Mouse (Mus musculus) lung, postnatal 0 days (tissue): ENCODE measurements around the gene Fasl. TPM values are rescaled to one million over a fixed set of nuclear protein-coding genes. Genes with fewer than 3 reads are reported as not detected.
A peak's percentile ranks its signal among the peaks of the same experiment; 100 is the strongest.

Experiments used
- ATAC-seq: fragments of 200-750 bp; cut with Nextera tagmentation; 2 replicates; pipeline ENCODE4 v1.8.0; 2017; ENCODE audit warnings: moderate library complexity
- DNase-seq: peaks from one replicate; pipeline ENCODE4 v3.0.0-alpha.2; 2016; ENCODE audit warnings: low spot score
- H3K27ac ChIP-seq: fragments of 300-500 bp; sonication (generic); 2 replicates; pipeline ENCODE4 v1.5.1; 2014; ENCODE audit warnings: antibody characterized with exemption, mild to moderate bottlenecking, low read length, mixed read lengths
- H3K27me3 ChIP-seq: fragments of 300-500 bp; sonication (generic); replicated peaks from 2 replicates; pipeline ENCODE4 v1.6.1; 2014; ENCODE audit warnings: low read length, mixed read lengths; ENCODE audit not compliant: insufficient read depth
- H3K36me3 ChIP-seq: fragments of 300-500 bp; sonication (generic); 2 replicates; pipeline ENCODE4 v1.6.1; 2014; ENCODE audit warnings: low read length, mixed read lengths; ENCODE audit not compliant: insufficient read depth
- H3K4me1 ChIP-seq: fragments of 300-500 bp; sonication (generic); 2 replicates; pipeline ENCODE4 v1.6.1; 2014; ENCODE audit warnings: antibody characterized with exemption, low read depth, low read length, mixed read lengths; ENCODE audit not compliant: insufficient read depth
- H3K4me2 ChIP-seq: fragments of 300-500 bp; sonication (generic); replicated peaks from 2 replicates; pipeline ENCODE4 v1.6.1; 2014; ENCODE audit warnings: low read depth, mild to moderate bottlenecking, low read length, moderate library complexity, mixed read lengths
- H3K4me3 ChIP-seq: fragments of 300-500 bp; sonication (generic); 2 replicates; pipeline ENCODE4 v1.5.1; 2014; ENCODE audit warnings: low read depth, low read length
- H3K9ac ChIP-seq: fragments of 300-500 bp; sonication (generic); replicated peaks from 2 replicates; pipeline ENCODE4 v1.6.1; 2014; ENCODE audit warnings: low read depth, mild to moderate bottlenecking
- H3K9me3 ChIP-seq: fragments of 300-500 bp; sonication (generic); 2 replicates; pipeline ENCODE4 v1.6.1; 2016; ENCODE audit warnings: low read length, mixed read lengths
- CTCF ChIP-seq: IDR thresholded peaks from 2 replicates; pipeline ENCODE4 v1.5.1; 2016; ENCODE audit warnings: antibody characterized with exemption, mild to moderate bottlenecking
- EP300 ChIP-seq: IDR thresholded peaks from 2 replicates; pipeline ENCODE4 v1.6.1; 2016; ENCODE audit warnings: antibody characterized with exemption, mild to moderate bottlenecking, control low read depth
- WGBS: fragments of 180-500 bp; shearing (Covaris S2); extraction: QIAGEN DNeasy Blood & Tissue Kit; methylation state at CpG from one replicate; pipeline ENCODE4 v1.1.7; 2014; 5-methylcytosine and 5-hydroxymethylcytosine counted together
- polyA plus RNA-seq: library from polyadenylated mRNA; unstranded; fragments of >200 nt; fragmentation: Nextera tagmentation; extraction: Ambion mirVana; gene quantifications from 2 replicates; pipeline ENCODE4 v1.2.1, GENCODE M21; 2015

Fasl gene
- polyA plus RNA-seq, 1 experiment from 2014 or later = 0.11 TPM

DNA sequence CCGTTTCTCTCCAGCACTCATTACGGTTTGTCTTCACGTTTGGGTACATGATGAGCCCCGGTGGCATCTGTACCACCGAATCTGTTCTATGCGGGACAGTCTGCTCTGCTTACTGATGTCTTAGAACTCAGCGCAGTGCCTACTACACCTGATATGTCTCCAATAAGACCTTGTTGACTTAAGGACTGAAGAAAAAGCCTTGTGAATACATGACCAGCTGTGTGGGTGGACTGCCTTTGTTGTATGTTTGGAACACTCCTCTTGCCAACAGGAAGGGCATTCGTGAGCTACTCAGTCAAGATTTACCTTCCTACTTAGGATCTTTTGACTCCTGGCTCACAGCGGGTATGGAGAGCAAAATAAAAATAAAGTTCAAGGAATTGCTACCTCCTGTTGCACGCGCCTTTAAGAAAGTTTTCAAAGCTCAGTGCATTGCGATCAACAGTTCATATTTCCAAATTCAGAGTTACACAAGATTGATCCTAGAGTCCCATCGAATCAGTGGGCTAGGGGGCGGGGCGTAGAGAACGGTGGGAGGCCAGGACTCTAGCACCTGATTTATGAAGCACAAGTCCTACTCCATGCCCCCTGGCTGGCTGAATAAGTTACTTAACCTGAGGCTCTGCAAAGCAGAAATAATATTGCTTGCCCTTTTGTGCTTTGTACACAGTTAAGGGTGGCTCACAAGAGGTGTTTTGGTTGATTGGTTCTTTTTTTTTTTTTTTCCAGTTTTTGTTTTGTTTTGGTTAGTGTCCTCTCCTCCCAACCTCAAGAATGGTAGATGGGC lies 45.6 kb downstream of the Fasl start:
- H3K36me3 ChIP-seq = no peaks in the 10 kb centered on the region
- H3K4me1 ChIP-seq = no peaks in the 10 kb centered on the region
- WGBS = 71% methylated on average over 16 of the region's 16 CpGs
- DNase-seq (peak; percentile 23), ATAC-seq (no peak)
- H3K27ac ChIP-seq = no peak overlapping the region
- TF ChIP-seq EP300 (no peak), CTCF (no peak)
- H3K27me3 ChIP-seq = no peaks in the 10 kb centered on the region
- H3K4me2 ChIP-seq = no peak overlapping the region
- H3K4me3 ChIP-seq = no peak overlapping the region
- H3K9me3 ChIP-seq = no peaks in the 10 kb centered on the region
- no peak overlapping the region for H3K9ac ChIP-seq

DNA sequence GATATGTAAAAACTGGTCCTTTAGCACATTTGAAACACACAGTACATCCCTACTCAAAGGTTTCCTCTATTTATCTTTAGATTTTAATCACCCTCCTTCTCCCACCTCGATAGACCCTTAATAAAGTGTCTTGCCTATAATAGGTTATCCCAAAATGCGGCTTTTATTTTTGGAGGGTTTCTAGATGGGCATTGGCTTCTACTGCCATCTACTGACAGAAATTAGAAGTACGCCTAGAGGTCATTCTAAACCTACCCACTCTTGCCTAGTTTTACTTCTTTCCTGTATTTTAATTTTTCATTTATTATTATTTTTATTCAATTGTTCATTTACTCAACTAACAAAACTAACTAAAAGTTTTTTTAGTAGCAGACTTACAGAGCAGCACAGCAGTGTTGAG lies 51.4 kb downstream of the Fasl start:
- WGBS = 2% methylated on average over 3 of the region's 3 CpGs
- DNase-seq (peak; percentile 50), ATAC-seq (no peak)
- H3K4me2 ChIP-seq = no peak overlapping the region
- no peak overlapping the region for H3K4me3 ChIP-seq
- H3K9me3 ChIP-seq = no peaks in the 10 kb centered on the region
- H3K9ac ChIP-seq = no peak overlapping the region
- H3K27ac ChIP-seq = no peak overlapping the region
- no peak for TF ChIP-seq EP300
- peak; percentile 75 for TF ChIP-seq CTCF
- H3K4me1 ChIP-seq = no peaks in the 10 kb centered on the region
- H3K27me3 ChIP-seq = no peaks in the 10 kb centered on the region
- no peaks in the 10 kb centered on the region for H3K36me3 ChIP-seq

DNA sequence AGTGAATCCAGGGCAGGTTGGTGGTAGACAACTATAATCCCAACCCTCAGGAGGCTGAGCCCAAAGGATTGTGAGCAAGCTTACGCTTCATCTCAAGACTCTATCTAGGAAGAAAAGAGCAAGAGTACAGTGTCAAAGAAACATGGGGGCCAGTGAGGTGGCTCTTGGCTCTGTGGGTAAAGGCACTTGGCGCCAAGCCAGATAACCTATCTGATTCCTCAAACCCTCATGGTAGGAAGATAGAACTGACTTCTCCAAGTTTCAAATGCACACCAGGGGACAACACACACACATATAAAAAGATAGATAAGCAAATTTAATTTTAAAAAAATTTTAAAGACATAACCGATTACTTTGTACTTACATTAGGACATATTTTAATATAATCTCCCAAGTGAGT lies 52.0 kb downstream of the Fasl start:
- 81% methylated on average over 3 of the region's 3 CpGs for WGBS
- H3K9ac ChIP-seq = no peak overlapping the region
- no peaks in the 10 kb centered on the region for H3K4me1 ChIP-seq
- TF ChIP-seq CTCF (no peak), EP300 (no peak)
- H3K4me3 ChIP-seq = no peak overlapping the region
- no peaks in the 10 kb centered on the region for H3K36me3 ChIP-seq
- H3K4me2 ChIP-seq = no peak overlapping the region
- H3K9me3 ChIP-seq = no peaks in the 10 kb centered on the region
- ATAC-seq (no peak), DNase-seq (no peak)
- H3K27ac ChIP-seq = no peak overlapping the region
- H3K27me3 ChIP-seq = no peaks in the 10 kb centered on the region

DNA sequence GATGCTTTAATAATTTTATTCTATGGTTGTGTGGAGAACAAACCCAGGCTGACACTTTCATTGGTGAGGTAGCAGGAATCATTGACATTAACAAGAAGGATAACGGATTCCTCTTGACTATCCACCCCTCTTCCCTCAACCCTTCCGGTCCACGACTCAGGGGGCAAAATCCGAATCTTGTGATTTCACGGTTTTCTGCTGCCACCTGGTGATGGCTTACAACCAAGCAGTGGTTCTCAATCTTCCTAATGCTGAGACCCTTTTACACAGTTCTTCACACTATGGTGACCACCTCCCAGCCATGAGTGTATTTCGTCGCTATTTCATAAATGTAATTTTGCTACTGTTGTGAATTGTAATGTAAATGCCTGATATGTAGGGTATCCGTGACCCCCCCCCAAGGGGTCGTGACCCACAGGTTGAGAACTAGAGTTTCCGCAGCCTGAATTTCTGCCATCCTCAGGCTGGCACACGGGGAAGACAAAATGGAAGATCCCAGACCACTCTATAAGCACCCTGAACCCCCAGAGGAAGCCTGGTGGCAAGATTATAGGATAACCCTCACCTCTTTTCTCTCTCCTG lies 52.7 kb downstream of the Fasl start:
- H3K27ac ChIP-seq = no peak overlapping the region
- no peak overlapping the region for H3K9ac ChIP-seq
- DNase-seq (no peak), ATAC-seq (no peak)
- H3K9me3 ChIP-seq = no peaks in the 10 kb centered on the region
- H3K36me3 ChIP-seq = no peaks in the 10 kb centered on the region
- H3K4me1 ChIP-seq = no peaks in the 10 kb centered on the region
- H3K4me2 ChIP-seq = no peak overlapping the region
- TF ChIP-seq CTCF = peak; percentile 53
- TF ChIP-seq EP300 = no peak
- H3K27me3 ChIP-seq = no peaks in the 10 kb centered on the region
- no peak overlapping the region for H3K4me3 ChIP-seq
- WGBS = 53% methylated on average over 11 of the region's 11 CpGs

DNA sequence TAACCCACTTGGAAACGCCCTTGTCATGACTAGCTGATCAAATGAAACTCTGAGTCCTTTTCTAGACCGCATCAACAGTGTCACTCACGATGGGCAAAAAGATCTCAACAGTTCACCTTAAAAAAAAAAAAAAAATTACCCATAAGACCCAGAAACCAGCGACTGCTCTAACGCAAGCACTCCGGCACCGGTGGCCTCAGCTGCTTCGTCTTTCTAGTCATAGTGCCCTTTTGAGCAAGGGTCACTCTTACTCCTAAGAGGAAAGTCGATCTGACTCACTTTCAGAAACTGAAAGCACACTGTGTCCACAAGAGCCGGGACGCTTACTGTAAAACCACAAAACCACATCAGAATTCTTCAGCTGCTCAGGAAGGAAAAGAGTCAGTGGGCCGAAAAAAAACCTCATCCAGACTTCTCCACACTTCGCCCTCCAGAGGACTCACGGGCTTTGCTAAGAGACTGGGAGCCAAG lies 53.5 kb downstream of the Fasl start:
- Histone ChIP-seq H3K4me3 (no peak overlapping the region), H3K9me3 (no peaks in the 10 kb centered on the region), H3K27me3 (no peaks in the 10 kb centered on the region), H3K9ac (no peak overlapping the region), H3K36me3 (no peaks in the 10 kb centered on the region), H3K27ac (no peak overlapping the region), H3K4me1 (no peaks in the 10 kb centered on the region), H3K4me2 (0 out of 2 replicates have a peak overlapping the region, but pooled peaks have one; percentile 14)
- peak; percentile 38; the same call in 1 of the 2 replicates for ATAC-seq
- 54% methylated on average over 14 of the region's 14 CpGs for WGBS
- peak; percentile 44 for DNase-seq
- no peak for TF ChIP-seq CTCF
- TF ChIP-seq EP300 = no peak

DNA sequence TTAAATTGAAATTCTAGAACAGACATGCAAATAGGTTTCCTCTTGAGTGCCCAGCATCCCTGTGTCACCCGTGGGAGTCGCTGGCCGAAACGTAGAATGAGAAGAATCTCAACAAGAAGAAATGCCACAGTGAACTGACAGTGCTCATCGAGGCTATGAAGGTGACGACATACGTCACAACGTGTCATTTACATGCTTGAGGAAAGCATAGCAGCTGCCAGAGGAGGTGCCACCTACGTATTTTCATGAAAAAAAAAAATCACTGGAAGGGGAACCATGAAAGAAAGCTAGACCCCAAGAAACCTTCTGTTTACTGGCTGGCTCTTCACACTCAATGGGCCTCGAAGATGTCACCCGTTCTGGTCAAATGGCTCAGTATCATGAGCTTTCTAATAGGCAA lies 54.0 kb downstream of the Fasl start:
- no peak for TF ChIP-seq EP300
- TF ChIP-seq CTCF = no peak
- Histone ChIP-seq H3K4me2 (no peak overlapping the region), H3K27ac (no peak overlapping the region), H3K4me3 (no peak overlapping the region), H3K9me3 (no peaks in the 10 kb centered on the region), H3K9ac (no peak overlapping the region), H3K27me3 (no peaks in the 10 kb centered on the region), H3K36me3 (no peaks in the 10 kb centered on the region), H3K4me1 (no peaks in the 10 kb centered on the region)
- DNase-seq = no peak
- no peak for ATAC-seq
- 82% methylated on average over 11 of the region's 11 CpGs for WGBS

Other genes with a start within 250 kb of the Fasl start
- gene Suco, start 88.2 kb upstream of the Fasl start, polyA plus RNA-seq = 13.1 and 14.7 TPM in 2 replicates
- 38.1 and 39.3 TPM in 2 replicates for gene Pigc, start 180.7 kb upstream of the Fasl start, polyA plus RNA-seq
- gene 4930558K02Rik, start 191.1 kb upstream of the Fasl start, polyA plus RNA-seq = not detected in 2 replicates